Comparison of ENCODE assay signal across 14 mouse cellular contexts in the genomic region with DNA sequence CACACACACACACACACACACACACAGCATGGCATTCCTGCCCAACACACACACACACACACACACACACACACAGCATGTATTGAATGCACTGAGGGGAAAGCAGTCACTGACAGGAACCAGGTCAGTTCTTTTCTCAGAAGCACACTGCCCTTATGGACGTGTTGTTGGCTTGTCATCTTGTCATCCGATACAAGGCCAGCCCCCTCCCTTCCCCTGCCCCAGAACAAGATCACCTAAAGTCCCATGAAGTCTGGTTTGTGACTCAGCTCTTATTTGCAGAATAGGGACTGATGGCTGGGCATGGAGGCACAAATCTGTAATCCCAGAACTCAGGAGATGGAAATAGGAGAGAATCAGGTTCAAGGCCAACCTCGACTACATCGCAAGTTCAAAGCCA.
"Had no signal": no experiment of that assay in that cellular context is flagged by ENCODE, and none has a peak within 500 bp of the region (broad histone marks: within the 10 kb centered on the region; RNA-seq: fewer than 3 reads in every experiment).

No protein-coding gene starts in this region.

- H3K27me3 ChIP-seq: neural tube, embryonic 13.5 days; neural tube, embryonic 15.5 days had no signal

- H3K27ac ChIP-seq: midbrain, embryonic 10.5 days; neural tube, embryonic 15.5 days had no signal

- H3K9ac ChIP-seq: lung, embryonic 14.5 days; midbrain, embryonic 12.5 days; neural tube, embryonic 13.5 days; neural tube, embryonic 15.5 days had no signal

- H3K9me3 ChIP-seq: midbrain, embryonic 10.5 days; midbrain, embryonic 12.5 days; neural tube, embryonic 13.5 days; neural tube, embryonic 15.5 days had no signal

- DNase-seq: lung, adult 18-20 months; lung, embryonic 14.5 days; lung, postnatal 10 days; lung, postnatal 4 days; midbrain, embryonic 14.5 days; right cerebral cortex, postnatal 14 days; spleen, adult 18-20 months; thymus, adult 18-20 months had no signal

- H3K36me3 ChIP-seq: midbrain, embryonic 10.5 days; midbrain, embryonic 12.5 days; neural tube, embryonic 13.5 days; neural tube, embryonic 15.5 days had no signal

- H3K4me2 ChIP-seq: lung, embryonic 14.5 days; midbrain, embryonic 12.5 days; neural tube, embryonic 13.5 days; neural tube, embryonic 15.5 days had no signal

- ATAC-seq: midbrain, embryonic 16.5 days had no signal

- H3K4me3 ChIP-seq: midbrain, embryonic 10.5 days; midbrain, embryonic 12.5 days; myocyte; neural tube, embryonic 13.5 days; neural tube, embryonic 15.5 days had no signal
